In genomic region chr7:65275761-65276160, GRCm38 (mm10) we compare ENCODE assay signal across 15 mouse cellular contexts.
"Had no signal": no experiment of that assay in that cellular context is flagged by ENCODE, and none has a peak within 500 bp of the region (broad histone marks: within the 10 kb centered on the region; RNA-seq: fewer than 3 reads in every experiment).

No protein-coding gene starts in this region.

- H3K9me3 ChIP-seq: liver, embryonic 13.5 days; liver, embryonic 15.5 days; midbrain, embryonic 13.5 days; midbrain, embryonic 15.5 days; neural tube, embryonic 12.5 days; stomach, embryonic 15.5 days had no signal

- H3K36me3 ChIP-seq: liver, embryonic 13.5 days; liver, embryonic 15.5 days; midbrain, embryonic 13.5 days; midbrain, embryonic 15.5 days; neural tube, embryonic 12.5 days; stomach, embryonic 15.5 days had no signal

- DNase-seq: liver, embryonic 13.5 days; liver, postnatal 0 days; lung, adult 2 months; lung, postnatal 10 days; right cerebral cortex, postnatal 14 days; thymus, adult 2 months; thymus, postnatal 25 days; thymus, postnatal 4 days had no signal

- H3K4me1 ChIP-seq: liver, embryonic 13.5 days; liver, embryonic 15.5 days; megakaryocyte, embryonic 14.5 days; midbrain, embryonic 13.5 days; midbrain, embryonic 15.5 days; neural tube, embryonic 12.5 days; stomach, embryonic 15.5 days had no signal

- H3K27ac ChIP-seq: liver, embryonic 13.5 days; liver, embryonic 15.5 days; macrophage; midbrain, embryonic 13.5 days; midbrain, embryonic 15.5 days; neural tube, embryonic 12.5 days; stomach, embryonic 15.5 days had no signal

- H3K4me3 ChIP-seq: liver, embryonic 13.5 days; liver, embryonic 15.5 days; megakaryocyte, embryonic 14.5 days; midbrain, embryonic 13.5 days; midbrain, embryonic 15.5 days; neural tube, embryonic 12.5 days; stomach, embryonic 15.5 days had no signal

- ATAC-seq: liver, postnatal 0 days; midbrain, embryonic 13.5 days; midbrain, embryonic 15.5 days had no signal

- H3K27me3 ChIP-seq: liver, embryonic 13.5 days; liver, embryonic 15.5 days; midbrain, embryonic 13.5 days; midbrain, embryonic 15.5 days; neural tube, embryonic 12.5 days; stomach, embryonic 15.5 days had no signal

- H3K9ac ChIP-seq: liver, embryonic 13.5 days; liver, embryonic 15.5 days; liver, postnatal 0 days; midbrain, embryonic 13.5 days; midbrain, embryonic 15.5 days; neural tube, embryonic 12.5 days; stomach, embryonic 15.5 days had no signal

- H3K4me2 ChIP-seq: liver, embryonic 13.5 days; liver, embryonic 15.5 days; midbrain, embryonic 13.5 days; midbrain, embryonic 15.5 days; neural tube, embryonic 12.5 days; stomach, embryonic 15.5 days had no signal
